Mouse (Mus musculus) ES-E14 (cell line): Measurements from ENCODE around the gene Aimp1.

ENCODE experiments used
- CHD2 ChIP-seq: IDR thresholded peaks from 2 replicates; pipeline ENCODE4 v1.6.1; 2014; ENCODE audit warnings: mild to moderate bottlenecking, low read depth, low read length, inconsistent platforms
- HCFC1 ChIP-seq: IDR thresholded peaks from 2 replicates; pipeline ENCODE4 v1.6.1; 2012; ENCODE audit warnings: low read length, inconsistent platforms, borderline replicate concordance; ENCODE audit not compliant: insufficient read depth
- ZC3H11A ChIP-seq: IDR thresholded peaks from 2 replicates; pipeline ENCODE4 v1.6.1; 2012; ENCODE audit warnings: low read depth, mild to moderate bottlenecking, inconsistent platforms, low read length, borderline replicate concordance
- ZNF384 ChIP-seq: IDR thresholded peaks from 2 replicates; pipeline ENCODE4 v1.6.1; 2012; ENCODE audit warnings: low read depth, low read length, inconsistent platforms

DNA sequence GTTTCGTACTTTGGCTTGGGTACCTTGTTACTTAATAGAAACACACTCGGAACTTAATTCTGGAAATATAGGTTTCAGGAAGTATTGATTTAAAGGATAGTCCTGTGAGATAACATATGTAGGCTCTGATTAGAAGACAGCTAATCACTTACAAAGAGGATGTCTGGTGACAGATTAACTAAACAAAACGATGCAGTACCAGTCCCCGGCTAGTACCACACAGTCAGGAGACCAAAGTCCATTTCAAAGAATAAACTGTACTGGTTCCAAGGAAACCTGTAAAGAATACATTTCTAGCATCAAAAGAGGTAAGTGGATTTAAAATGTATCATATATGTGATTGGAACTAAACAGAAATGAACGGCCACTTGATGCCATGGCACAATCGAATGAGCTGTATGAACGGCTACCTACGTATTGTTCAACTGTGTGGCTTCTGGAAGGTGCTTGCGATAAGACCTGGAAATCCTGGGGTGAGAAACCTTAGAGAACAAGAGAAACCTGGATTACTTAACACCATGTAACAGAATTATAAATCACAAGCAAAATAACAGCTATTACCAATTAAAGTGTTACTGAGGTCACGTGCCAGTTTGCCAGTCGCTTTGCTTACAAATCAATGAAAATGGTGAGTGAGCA is 54.5 kb downstream of the Aimp1 start, which contains the start of gene Gimd1:
- TF ChIP-seq CHD2 (no peak), HCFC1 (no peak), ZNF384 (no peak), ZC3H11A (no peak)
